Mouse (Mus musculus): ENCODE results near the gene Rack1. TPM values are rescaled to one million over a fixed set of nuclear protein-coding genes. Genes with fewer than 3 reads are reported as not detected.

The Rack1 gene
- total and polyA plus RNA-seq, 2 experiments from 2014 or later = 317 to 1,043 TPM

- H3K27ac ChIP-seq (ENCODE audit: low read depth, low read length) = no peak overlapping the region
- no peak for DNase-seq (ENCODE audit: low spot score)
- no peak overlapping the region for H3K4me2 ChIP-seq (ENCODE audit: low read depth, low read length, poor library complexity, severe bottlenecking)
- H3K9ac ChIP-seq (replicated peaks; ENCODE audit: low read length, poor library complexity, severe bottlenecking) = 0 out of 2 replicates have a peak overlapping the region, but pooled peaks have one; percentile 5
- H3K4me1 ChIP-seq (ENCODE audit: insufficient read depth, low read length) = no peaks in the 10 kb centered on the region
- H3K4me3 ChIP-seq (ENCODE audit: low read depth, low read length) = no peak overlapping the region
- H3K9me3 ChIP-seq (ENCODE audit: low read length) = no peaks in the 10 kb centered on the region
- ATAC-seq (ENCODE audit: low FRiP score) = 0 out of 2 replicates have a peak, but pooled peaks have one; percentile 31
- TF ChIP-seq CTCF (IDR thresholded peaks at IDR 0.05) = no peak
- WGBS = 61% methylated on average over 21 of the region's 21 CpGs
- H3K27me3 ChIP-seq (ENCODE audit: insufficient read depth, low read length) = no peaks in the 10 kb centered on the region
- peaks cover 78% of the 10 kb centered on the region for H3K36me3 ChIP-seq (ENCODE audit: insufficient read depth, low read length)
These were observed 6.9 kb downstream of the Rack1 start for GRCm38 (mm10) chr11:48806856-48807562.

GRCm38 (mm10) chr11:48807563-48808303 is 7.6 kb downstream of the Rack1 start:
- 0 out of 2 replicates have a peak, but pooled peaks have one; percentile 10 for ATAC-seq (ENCODE audit: low FRiP score)
- 62% methylated on average over 14 of the region's 14 CpGs for WGBS

GRCm38 (mm10) chr11:48808304-48808646 is 8.1 kb downstream of the Rack1 start:
- DNase-seq (ENCODE audit: low spot score) = no peak

More at GRCm38 (mm10) chr11:48807563-48808303, 7.6 kb downstream of the Rack1 start:
- Histone ChIP-seq H3K4me3 (ENCODE audit: low read depth, low read length) (no peak overlapping the region), H3K4me1 (ENCODE audit: insufficient read depth, low read length) (no peaks in the 10 kb centered on the region), H3K27me3 (ENCODE audit: insufficient read depth, low read length) (no peaks in the 10 kb centered on the region), H3K27ac (ENCODE audit: low read depth, low read length) (no peak overlapping the region), H3K36me3 (ENCODE audit: insufficient read depth, low read length) (peaks cover 84% of the 10 kb centered on the region), H3K4me2 (ENCODE audit: low read depth, low read length, poor library complexity, severe bottlenecking) (no peak overlapping the region), H3K9me3 (ENCODE audit: low read length) (no peaks in the 10 kb centered on the region), H3K9ac (replicated peaks; ENCODE audit: low read length, poor library complexity, severe bottlenecking) (no peak overlapping the region)
- no peak for DNase-seq (ENCODE audit: low spot score)
- no peak for TF ChIP-seq CTCF (IDR thresholded peaks at IDR 0.05)

GRCm38 (mm10) chr11:48808737-48809433 is 8.8 kb downstream of the Rack1 start:
- 54% methylated on average over 16 of the region's 16 CpGs for WGBS
- H3K4me2 ChIP-seq (ENCODE audit: low read depth, low read length, poor library complexity, severe bottlenecking) = no peak overlapping the region
- TF ChIP-seq CTCF (IDR thresholded peaks at IDR 0.05) = no peak
- H3K4me1 ChIP-seq (ENCODE audit: insufficient read depth, low read length) = no peaks in the 10 kb centered on the region
- ATAC-seq (ENCODE audit: low FRiP score) (no peak), DNase-seq (ENCODE audit: low spot score) (no peak)
- no peak overlapping the region for H3K9ac ChIP-seq (replicated peaks; ENCODE audit: low read length, poor library complexity, severe bottlenecking)
- 0 out of 2 replicates have a peak overlapping the region, but pooled peaks have one; percentile 6 for H3K27ac ChIP-seq (ENCODE audit: low read depth, low read length)
- H3K4me3 ChIP-seq (ENCODE audit: low read depth, low read length) = no peak overlapping the region
- H3K27me3 ChIP-seq (ENCODE audit: insufficient read depth, low read length) = no peaks in the 10 kb centered on the region
- no peaks in the 10 kb centered on the region for H3K9me3 ChIP-seq (ENCODE audit: low read length)
- peaks cover 73% of the 10 kb centered on the region for H3K36me3 ChIP-seq (ENCODE audit: insufficient read depth, low read length)

More at GRCm38 (mm10) chr11:48808304-48808646, 8.1 kb downstream of the Rack1 start:
- H3K9me3 ChIP-seq (ENCODE audit: low read length) = no peaks in the 10 kb centered on the region
- ATAC-seq (ENCODE audit: low FRiP score) = no peak
- TF ChIP-seq CTCF (IDR thresholded peaks at IDR 0.05) = no peak
- no peaks in the 10 kb centered on the region for H3K27me3 ChIP-seq (ENCODE audit: insufficient read depth, low read length)
- no peak overlapping the region for H3K27ac ChIP-seq (ENCODE audit: low read depth, low read length)
- H3K36me3 ChIP-seq (ENCODE audit: insufficient read depth, low read length) = peaks cover 79% of the 10 kb centered on the region
- H3K4me3 ChIP-seq (ENCODE audit: low read depth, low read length) = no peak overlapping the region
- H3K9ac ChIP-seq (replicated peaks; ENCODE audit: low read length, poor library complexity, severe bottlenecking) = no peak overlapping the region
- H3K4me1 ChIP-seq (ENCODE audit: insufficient read depth, low read length) = no peaks in the 10 kb centered on the region
- no peak overlapping the region for H3K4me2 ChIP-seq (ENCODE audit: low read depth, low read length, poor library complexity, severe bottlenecking)

GRCm38 (mm10) chr11:48809434-48809830 is 9.3 kb downstream of the Rack1 start:
- H3K9me3 ChIP-seq (ENCODE audit: low read length) = no peaks in the 10 kb centered on the region
- H3K4me1 ChIP-seq (ENCODE audit: insufficient read depth, low read length) = 0 out of 2 replicates have a peak, but pooled peaks cover under 1% of the 10 kb centered on the region
- ATAC-seq (ENCODE audit: low FRiP score) = no peak
- no peak for DNase-seq (ENCODE audit: low spot score)
- no peak overlapping the region for H3K9ac ChIP-seq (replicated peaks; ENCODE audit: low read length, poor library complexity, severe bottlenecking)
- WGBS = 73% methylated on average over 4 of the region's 4 CpGs
- H3K27ac ChIP-seq (ENCODE audit: low read depth, low read length) = no peak overlapping the region
- H3K4me2 ChIP-seq (ENCODE audit: low read depth, low read length, poor library complexity, severe bottlenecking) = no peak overlapping the region
- H3K4me3 ChIP-seq (ENCODE audit: low read depth, low read length) = no peak overlapping the region
- peaks cover 68% of the 10 kb centered on the region for H3K36me3 ChIP-seq (ENCODE audit: insufficient read depth, low read length)
- no peaks in the 10 kb centered on the region for H3K27me3 ChIP-seq (ENCODE audit: insufficient read depth, low read length)
- TF ChIP-seq CTCF (IDR thresholded peaks at IDR 0.05) = no peak
